Mouse (Mus musculus): ENCODE measurements around the gene Gli2. TPM values are rescaled to one million over a fixed set of nuclear protein-coding genes. Genes with fewer than 3 reads are reported as not detected.

The Gli2 gene
- polyA plus RNA-seq, 1 experiment from 2014 or later = 4.1 TPM

GRCm38 (mm10) chr1:118795415-118796167 is 257.8 kb downstream of the Gli2 start:
- 48% methylated on average over 18 of the region's 18 CpGs for WGBS (ENCODE audit: insufficient replicate concordance)

GRCm38 (mm10) chr1:118789871-118790270 is 263.5 kb downstream of the Gli2 start:
- H3K36me3 ChIP-seq (ENCODE audit: control insufficient read depth, insufficient read depth, low read length) = no peaks in the 10 kb centered on the region
- ATAC-seq (replicated peaks; ENCODE audit: insufficient number of reproducible peaks, low FRiP score, low TSS enrichment) = no peak
- 89% methylated on average over 2 of the region's 2 CpGs for WGBS (ENCODE audit: insufficient replicate concordance)
- H3K9me3 ChIP-seq (replicated peaks; ENCODE audit: control insufficient read depth, low read length) = no peaks in the 10 kb centered on the region
- no peaks in the 10 kb centered on the region for H3K4me1 ChIP-seq (ENCODE audit: control insufficient read depth, insufficient read depth, low read length)
- H3K4me3 ChIP-seq (ENCODE audit: low read depth, low read length) = no peak overlapping the region
- H3K9ac ChIP-seq (ENCODE audit: low read depth, low read length) = no peak overlapping the region
- no peak overlapping the region for H3K4me2 ChIP-seq
- H3K27me3 ChIP-seq (ENCODE audit: control insufficient read depth, insufficient read depth, low read length) = no peaks in the 10 kb centered on the region
- H3K27ac ChIP-seq (ENCODE audit: low read depth, low read length) = no peak overlapping the region

More at GRCm38 (mm10) chr1:118795415-118796167, 257.8 kb downstream of the Gli2 start:
- Histone ChIP-seq H3K4me2 (no peak overlapping the region), H3K9ac (ENCODE audit: low read depth, low read length) (no peak overlapping the region), H3K27ac (ENCODE audit: low read depth, low read length) (no peak overlapping the region), H3K4me1 (ENCODE audit: control insufficient read depth, insufficient read depth, low read length) (0 out of 2 replicates have a peak, but pooled peaks cover 4% of the 10 kb centered on the region), H3K9me3 (replicated peaks; ENCODE audit: control insufficient read depth, low read length) (no peaks in the 10 kb centered on the region; the same call in 1 of the 2 replicates), H3K36me3 (ENCODE audit: control insufficient read depth, insufficient read depth, low read length) (no peaks in the 10 kb centered on the region), H3K4me3 (ENCODE audit: low read depth, low read length) (no peak overlapping the region), H3K27me3 (ENCODE audit: control insufficient read depth, insufficient read depth, low read length) (no peaks in the 10 kb centered on the region)
- no peak for ATAC-seq (replicated peaks; ENCODE audit: insufficient number of reproducible peaks, low FRiP score, low TSS enrichment)

GRCm38 (mm10) chr1:118789468-118789867 is 264.0 kb downstream of the Gli2 start:
- no peak overlapping the region for H3K27ac ChIP-seq (ENCODE audit: low read depth, low read length)
- H3K4me1 ChIP-seq (ENCODE audit: control insufficient read depth, insufficient read depth, low read length) = no peaks in the 10 kb centered on the region
- no peak for ATAC-seq (replicated peaks; ENCODE audit: insufficient number of reproducible peaks, low FRiP score, low TSS enrichment)
- no peaks in the 10 kb centered on the region for H3K36me3 ChIP-seq (ENCODE audit: control insufficient read depth, insufficient read depth, low read length)
- no peaks in the 10 kb centered on the region for H3K9me3 ChIP-seq (replicated peaks; ENCODE audit: control insufficient read depth, low read length)
- H3K4me2 ChIP-seq = no peak overlapping the region
- H3K4me3 ChIP-seq (ENCODE audit: low read depth, low read length) = no peak overlapping the region
- WGBS (ENCODE audit: insufficient replicate concordance) = 72% methylated on average over 3 of the region's 3 CpGs
- no peak overlapping the region for H3K9ac ChIP-seq (ENCODE audit: low read depth, low read length)
- H3K27me3 ChIP-seq (ENCODE audit: control insufficient read depth, insufficient read depth, low read length) = no peaks in the 10 kb centered on the region

- WGBS (ENCODE audit: insufficient replicate concordance) = 55% methylated on average over 5 of the region's 5 CpGs
- H3K4me1 ChIP-seq (ENCODE audit: control insufficient read depth, insufficient read depth, low read length) = no peaks in the 10 kb centered on the region
- H3K27me3 ChIP-seq (ENCODE audit: control insufficient read depth, insufficient read depth, low read length) = no peaks in the 10 kb centered on the region
- H3K4me3 ChIP-seq (ENCODE audit: low read depth, low read length) = no peak overlapping the region
- H3K27ac ChIP-seq (ENCODE audit: low read depth, low read length) = no peak overlapping the region
- no peak overlapping the region for H3K9ac ChIP-seq (ENCODE audit: low read depth, low read length)
- H3K4me2 ChIP-seq = no peak overlapping the region
- H3K9me3 ChIP-seq (replicated peaks; ENCODE audit: control insufficient read depth, low read length) = no peaks in the 10 kb centered on the region
- ATAC-seq (replicated peaks; ENCODE audit: insufficient number of reproducible peaks, low FRiP score, low TSS enrichment) = no peak
- H3K36me3 ChIP-seq (ENCODE audit: control insufficient read depth, insufficient read depth, low read length) = no peaks in the 10 kb centered on the region
Measured at GRCm38 (mm10) chr1:118788813-118789212, 264.6 kb downstream of the Gli2 start.

- H3K36me3 ChIP-seq (ENCODE audit: control insufficient read depth, insufficient read depth, low read length) = no peaks in the 10 kb centered on the region
- 73% methylated on average over 3 of the region's 3 CpGs for WGBS (ENCODE audit: insufficient replicate concordance)
- no peak for ATAC-seq (replicated peaks; ENCODE audit: insufficient number of reproducible peaks, low FRiP score, low TSS enrichment)
Measured at GRCm38 (mm10) chr1:118787486-118787885, 265.9 kb downstream of the Gli2 start.

More at GRCm38 (mm10) chr1:118787486-118787885, 265.9 kb downstream of the Gli2 start:
- H3K4me2 ChIP-seq = no peak overlapping the region
- no peak overlapping the region for H3K27ac ChIP-seq (ENCODE audit: low read depth, low read length)
- H3K9me3 ChIP-seq (replicated peaks; ENCODE audit: control insufficient read depth, low read length) = no peaks in the 10 kb centered on the region
- H3K4me3 ChIP-seq (ENCODE audit: low read depth, low read length) = no peak overlapping the region
- H3K4me1 ChIP-seq (ENCODE audit: control insufficient read depth, insufficient read depth, low read length) = no peaks in the 10 kb centered on the region
- no peak overlapping the region for H3K9ac ChIP-seq (ENCODE audit: low read depth, low read length)
- no peaks in the 10 kb centered on the region for H3K27me3 ChIP-seq (ENCODE audit: control insufficient read depth, insufficient read depth, low read length)

Small RNAs within 50 kb of the gene (microRNA-seq; reads per million reads assigned to microRNA genes)
- not detected for gene Mir6346 (ENCODE audit: borderline number of aligned reads)
